Mouse (Mus musculus) v-Abl transformed pro-B cells (cell line): ENCODE measurements around the gene Nudt6.

Source experiments
- in situ Hi-C, 2 experiments: fragments of 400-800 bp; cut with MboI; formaldehyde crosslinking; loops; one replicate each; pipeline ENCODE4 v1.15.1; 2025; ENCODE audit not compliant: unreplicated experiment in 2 of 2

Gene Nudt6

DNA sequence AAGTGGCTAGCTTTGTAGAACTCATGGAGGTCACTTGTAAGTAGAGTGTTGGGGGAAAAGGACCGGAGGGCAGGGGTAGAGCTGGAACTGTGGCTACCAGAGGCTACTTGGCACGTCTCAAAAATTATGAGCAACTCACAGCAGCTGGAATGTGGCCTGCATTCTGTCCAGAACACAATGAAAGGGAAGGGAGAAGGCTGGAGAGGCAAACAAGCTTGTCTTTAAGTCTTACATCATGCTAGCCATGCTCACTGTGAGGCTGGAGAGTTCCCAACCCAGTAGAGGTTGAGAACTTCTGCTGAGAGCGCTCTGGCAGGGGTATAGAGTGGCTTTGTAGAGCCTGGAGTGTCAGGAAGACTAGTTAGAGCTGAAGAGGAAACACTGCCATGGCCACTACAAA, 22.4 kb downstream of the Nudt6 start:
- in situ Hi-C loops: no loop called here

DNA sequence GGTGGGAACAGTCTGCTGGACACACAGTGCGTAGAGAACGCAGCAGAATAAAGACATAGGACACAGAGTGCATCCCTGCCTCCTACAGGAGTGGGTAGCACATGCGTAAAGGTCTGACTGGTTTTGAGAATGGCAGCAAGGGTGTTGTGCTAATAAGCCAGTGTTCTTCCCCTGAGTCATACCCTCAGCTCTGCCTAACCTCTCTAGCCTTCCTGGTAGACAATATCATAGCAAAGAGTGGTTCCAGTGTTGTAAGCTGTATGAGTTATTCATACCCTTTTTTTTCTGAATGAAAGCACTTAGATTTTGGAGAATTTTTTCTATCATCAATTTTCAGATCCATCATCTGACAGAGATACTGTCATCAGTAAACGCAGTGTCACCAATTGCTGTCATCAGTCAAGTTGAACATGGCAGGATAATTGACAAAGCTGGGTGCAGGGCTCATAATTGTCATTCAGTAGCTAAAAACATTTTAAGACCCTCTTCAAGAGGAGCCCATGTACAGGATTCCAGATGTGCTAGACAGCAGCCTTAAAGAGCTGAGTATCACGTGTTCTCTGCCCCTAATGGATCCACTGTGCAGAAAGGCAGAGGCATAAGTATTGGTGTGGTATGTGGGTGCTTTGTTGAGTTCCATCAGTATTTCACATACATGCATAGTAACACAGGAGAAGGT, 22.9 kb downstream of the Nudt6 start:
- in situ Hi-C loops: no loop called here

DNA sequence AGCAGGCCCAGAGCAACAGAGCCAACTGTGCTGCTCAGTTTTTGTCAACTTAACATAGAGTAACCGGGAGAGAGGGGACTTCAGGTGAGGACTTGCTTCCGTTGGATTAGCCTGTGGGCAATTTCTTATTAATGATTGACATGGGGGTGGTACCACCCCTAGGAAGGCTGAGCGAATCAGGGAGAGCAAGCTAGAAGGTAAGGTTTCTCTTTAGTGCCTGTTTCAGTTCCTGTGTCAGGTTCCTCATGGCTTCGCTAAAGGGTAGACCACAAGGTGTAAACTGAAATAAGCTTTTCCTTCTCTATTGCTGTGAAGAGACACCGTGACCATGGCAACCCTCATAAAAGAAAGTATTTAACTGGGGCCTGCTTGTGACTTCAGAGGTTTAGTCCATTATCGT, 32.7 kb downstream of the Nudt6 start:
- in situ Hi-C loops: no loop called here

DNA sequence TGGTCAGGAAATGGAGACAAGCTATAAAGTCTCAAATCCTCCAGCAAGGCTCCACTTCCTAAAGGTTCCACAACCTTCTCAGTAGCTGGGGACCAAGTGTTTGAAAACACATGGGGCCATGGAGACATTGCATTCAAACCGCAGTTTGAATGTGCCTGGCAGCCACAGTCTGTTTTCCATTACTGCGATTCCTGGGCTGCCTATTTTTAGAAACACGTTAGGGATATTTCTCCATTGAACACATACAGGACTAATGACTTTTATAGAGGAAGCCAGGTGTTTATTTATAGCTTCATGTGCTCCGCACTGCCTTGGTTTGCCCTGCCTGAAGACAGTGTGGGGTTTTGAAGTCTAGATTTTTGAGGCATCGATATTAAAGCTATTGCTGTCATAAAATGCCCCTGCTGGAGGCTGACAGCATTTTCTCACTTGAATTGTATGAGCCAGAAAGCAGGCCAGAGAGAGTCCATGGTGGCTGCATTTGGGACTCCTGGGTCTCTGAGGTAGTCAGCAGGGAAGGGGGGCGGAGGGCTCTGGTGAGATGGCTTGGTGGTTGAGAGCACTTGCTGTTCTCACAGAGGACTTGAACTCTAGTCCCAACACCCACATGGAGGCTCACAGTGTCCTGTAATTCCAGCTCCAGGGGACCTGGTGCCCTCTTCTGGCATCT, 36.8 kb downstream of the Nudt6 start:
- in situ Hi-C loops: no loop called here

DNA sequence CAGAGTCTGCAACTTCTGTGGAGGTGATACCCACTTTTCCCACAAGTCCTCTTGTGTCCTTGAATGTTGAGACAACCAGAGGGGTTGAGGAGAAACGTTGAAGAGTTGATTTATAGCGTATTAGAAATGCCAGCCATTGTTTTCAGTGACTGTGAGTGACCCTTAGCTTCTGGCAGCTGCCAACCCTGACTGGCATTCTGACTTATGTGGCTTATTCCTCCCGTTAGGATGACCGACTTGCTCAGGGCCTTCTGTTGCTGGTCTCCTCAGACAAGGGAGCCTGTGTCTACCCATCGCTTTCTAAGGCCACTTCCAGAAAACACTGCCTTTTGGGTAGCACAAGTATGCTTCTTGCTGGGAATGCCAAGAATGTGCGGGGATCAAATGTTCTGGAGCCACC, 38.6 kb downstream of the Nudt6 start:
- in situ Hi-C loops: no loop called here

DNA sequence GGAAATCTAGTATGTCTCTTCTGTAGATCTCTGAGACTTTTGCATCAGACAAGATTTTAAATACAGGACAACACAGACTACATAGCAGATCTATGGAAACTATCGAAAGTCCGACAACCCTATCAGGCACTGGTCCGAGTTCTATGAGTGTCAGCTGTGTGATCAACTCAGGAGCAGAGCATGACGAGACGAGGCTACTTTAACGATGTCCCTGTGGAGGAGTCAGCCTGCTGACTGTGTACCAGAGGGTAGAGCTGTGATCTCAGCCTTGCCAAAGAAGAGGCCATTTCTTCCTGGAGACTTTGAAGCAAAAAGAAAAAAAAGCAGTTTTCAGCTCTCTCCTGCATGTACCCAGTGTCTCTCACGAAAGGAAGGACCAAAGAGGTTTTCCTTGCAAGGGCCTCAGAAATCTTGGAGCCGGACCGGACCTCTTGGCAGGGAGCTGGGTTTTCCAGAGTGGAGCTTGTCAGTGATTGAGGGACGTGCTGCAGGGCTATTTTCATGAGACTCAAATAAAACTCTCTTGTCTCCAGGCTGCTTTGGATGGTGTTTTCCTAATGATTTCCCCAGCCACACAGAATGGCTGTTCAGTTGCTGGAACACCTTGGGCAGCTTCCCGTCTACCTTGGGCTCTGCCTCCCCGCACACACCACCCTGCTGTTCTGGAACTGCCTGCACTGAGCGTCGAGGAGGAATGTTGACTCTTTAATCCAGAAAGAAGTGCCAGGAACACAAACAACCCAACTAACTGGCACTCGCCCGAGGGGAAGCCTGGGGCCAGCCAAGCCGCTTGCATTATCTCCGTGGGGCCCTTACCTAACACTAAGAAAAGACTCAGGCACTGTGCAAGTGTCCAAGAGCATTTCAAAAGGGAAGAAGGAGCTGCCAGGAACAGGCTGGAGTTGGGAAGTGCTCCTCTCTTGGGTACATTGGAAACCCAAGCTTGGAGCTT, 39.8 kb downstream of the Nudt6 start:
- in situ Hi-C loops: no loop called here

DNA sequence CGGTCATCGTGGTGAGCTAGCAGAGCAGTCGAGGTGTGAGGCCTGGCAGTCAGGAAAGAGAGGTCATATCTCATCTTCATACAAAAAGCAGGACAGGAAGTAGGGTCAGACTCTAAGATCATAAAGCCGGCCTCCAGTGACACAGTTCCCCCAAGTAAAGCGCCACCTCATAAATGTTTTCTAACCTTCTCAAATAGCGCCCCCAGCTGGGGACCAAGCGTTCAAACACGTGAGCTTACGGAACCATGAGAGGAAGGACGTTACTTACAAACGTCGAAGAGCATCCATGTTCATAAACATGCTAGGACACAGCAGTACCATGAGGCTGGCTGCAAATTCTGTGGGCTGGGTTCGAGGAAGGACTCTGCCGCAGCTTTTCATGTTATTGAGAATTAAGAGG, 40.8 kb downstream of the Nudt6 start:
- in situ Hi-C loops: no loop called here

DNA sequence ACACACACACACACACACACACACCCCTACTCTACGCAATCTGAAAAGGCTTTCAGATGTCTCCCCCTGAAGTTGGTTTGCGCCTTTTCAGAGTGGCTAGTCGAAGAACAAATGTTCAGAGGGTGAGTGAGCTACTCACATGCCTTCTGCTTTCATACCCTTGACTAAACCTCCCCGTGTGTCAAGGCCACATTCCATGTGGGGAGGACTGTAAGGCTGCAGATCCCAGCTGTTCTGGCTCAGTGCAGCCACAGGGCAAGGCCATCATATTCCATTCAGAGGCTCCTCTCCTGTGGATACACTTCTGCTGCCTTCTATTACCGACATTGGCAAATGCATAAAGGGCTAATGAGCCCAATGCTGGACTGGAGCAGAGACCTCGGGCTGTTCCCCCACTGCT, 41.6 kb downstream of the Nudt6 start:
- in situ Hi-C loops: no loop called here

DNA sequence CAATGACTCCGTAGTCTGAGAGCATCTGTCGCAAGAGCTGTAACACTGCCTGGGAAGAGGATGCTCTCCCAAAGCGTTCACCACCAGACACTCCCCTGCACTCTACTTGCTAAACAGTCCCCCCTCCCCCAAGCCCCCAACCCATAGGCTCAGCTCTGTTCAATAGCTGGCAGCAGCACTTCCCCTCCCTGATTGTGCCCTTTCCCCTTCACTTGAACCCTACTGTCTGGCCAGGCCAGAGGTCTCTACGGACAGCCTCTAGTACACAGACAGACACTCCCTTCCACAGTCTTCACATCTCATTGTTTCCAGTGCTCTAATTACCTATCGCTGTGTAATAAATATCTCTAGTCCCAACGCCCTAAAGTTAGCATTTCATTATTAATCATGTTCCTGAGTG, 42.1 kb downstream of the Nudt6 start:
- in situ Hi-C loops: no loop called here

DNA sequence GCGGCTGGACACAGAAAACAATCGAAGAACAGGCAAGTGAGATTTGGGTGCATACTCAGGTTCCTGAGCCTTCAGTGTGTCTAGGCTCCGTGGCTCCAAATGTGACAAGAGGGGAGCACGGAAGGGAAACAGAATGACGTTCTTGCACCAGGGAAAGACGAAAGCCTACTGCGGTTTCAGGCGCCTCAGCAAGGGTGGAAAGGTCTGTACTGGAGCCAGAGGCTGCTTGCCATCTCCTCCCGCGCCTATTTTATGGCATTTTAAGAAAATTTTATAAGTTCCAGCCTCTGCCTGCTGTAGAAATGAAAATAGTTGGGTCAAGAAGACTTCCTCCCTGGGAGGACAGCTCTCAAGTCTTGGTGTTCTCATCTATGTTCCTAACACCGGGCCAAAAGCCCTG, 46.3 kb downstream of the Nudt6 start:
- in situ Hi-C loops: no loop called here

DNA sequence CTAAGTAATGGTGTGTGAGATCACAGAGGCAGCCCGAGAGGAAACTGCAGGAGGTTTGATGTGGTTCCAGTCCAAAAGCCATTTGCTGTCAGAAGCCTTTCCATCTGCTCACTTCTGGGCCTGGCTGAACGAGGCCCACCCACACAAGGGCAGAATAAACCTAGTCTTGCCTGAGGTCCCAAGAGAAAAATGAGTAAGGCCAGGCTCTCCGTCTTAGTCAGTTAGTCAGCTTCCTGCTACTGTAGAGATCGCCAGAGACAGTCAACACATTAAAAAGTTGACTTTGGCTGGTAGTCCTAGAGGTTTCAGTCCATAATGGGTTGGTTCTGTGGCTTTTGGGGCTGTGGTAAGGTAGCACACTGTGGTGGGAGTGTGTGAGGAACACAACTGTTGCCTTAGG, 49.6 kb downstream of the Nudt6 start:
- in situ Hi-C loops: no loop called here

DNA sequence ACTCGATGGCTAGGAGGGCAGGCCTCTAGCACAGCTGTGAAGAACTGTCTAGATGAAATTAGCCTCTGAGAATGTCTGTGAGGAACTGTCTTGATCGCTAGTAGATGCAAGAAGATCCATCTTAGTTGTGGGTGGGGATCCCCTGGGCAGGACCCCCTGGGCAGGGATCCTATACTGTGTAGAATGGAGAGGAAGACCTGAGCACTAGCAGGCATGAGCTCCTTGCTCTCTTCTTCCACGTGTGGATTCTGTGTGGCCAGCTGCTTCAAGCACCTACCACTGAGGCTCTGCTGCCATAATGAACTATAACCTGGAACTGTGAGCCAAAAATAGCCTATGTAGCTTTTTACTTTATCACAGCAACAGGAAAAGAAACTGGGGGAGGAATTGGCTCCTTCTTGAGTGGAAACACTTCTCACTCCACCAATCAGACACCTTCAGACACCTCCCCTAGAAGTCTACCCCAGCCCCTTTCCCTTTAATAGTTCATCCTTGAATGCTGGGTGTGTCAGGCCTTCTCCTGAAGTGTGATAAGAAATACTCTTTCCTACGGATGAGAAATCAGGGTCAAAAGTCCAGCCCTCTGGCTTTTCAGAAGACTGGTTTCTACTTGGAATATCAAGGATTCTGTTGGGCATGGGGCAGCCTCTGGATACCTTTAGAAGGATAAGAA, 53.5 kb downstream of the Nudt6 start:
- in situ Hi-C loops: no loop called here

DNA sequence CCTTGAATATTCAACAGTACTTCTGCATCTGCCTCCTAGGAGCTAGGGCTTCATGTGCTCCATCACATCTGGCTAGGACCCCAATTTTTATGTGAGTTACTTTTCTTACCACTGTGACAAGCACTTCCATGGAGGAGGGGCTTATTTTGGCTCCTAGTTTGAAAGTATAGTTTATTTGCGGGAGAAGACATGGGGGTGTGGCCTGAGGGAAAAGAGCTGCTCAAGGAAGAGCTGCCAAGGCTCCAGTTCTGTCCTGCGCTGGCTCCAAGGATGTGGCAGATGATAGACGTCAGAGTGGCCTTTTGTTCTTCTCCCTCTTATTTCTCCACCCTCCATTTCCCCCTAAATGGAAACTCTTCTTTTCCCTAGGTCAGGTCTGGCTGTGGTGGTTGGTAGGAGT, 54.0 kb downstream of the Nudt6 start:
- in situ Hi-C loops: no loop called here

DNA sequence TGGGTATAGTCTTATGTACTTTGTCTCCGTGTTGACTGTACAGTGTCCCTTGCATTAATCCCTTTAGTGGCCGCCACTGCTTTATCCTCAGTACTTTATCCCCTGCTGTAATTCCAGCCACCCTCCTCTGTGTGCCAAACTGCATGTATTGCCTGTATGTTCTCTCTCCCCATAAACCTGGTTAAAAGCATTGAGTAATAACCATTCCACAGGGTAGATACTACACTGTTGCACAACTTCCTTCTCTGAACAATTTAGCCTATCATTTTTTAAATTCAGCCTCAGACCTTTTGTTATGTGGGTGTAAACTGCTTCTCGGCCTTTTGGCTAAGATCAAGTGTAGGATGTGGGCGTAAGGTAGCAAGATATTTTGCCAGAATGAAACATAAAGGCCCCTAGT, 54.9 kb downstream of the Nudt6 start:
- in situ Hi-C loops: no loop called here

DNA sequence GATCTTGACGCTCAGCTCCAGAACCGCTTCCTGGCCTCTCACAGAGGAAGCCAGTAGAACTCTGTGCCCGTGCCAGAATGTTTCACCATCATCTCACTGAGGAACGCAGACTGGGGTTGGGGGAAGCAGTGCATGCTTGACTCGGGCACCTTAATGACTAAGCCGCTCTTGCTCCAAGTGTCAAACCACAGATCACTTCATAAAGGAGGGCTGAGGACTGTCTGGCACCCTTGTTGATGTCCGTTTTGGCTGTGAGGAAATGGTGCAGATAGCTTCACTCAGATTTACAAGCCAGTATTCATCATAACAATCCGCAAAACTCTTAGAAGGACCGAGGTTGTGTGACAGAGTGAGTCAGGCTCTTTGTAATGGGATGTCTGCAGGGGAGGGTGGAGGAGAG, 59.3 kb downstream of the Nudt6 start:
- in situ Hi-C loops: no loop called here
